Mouse (Mus musculus): ENCODE measurements around the gene Cntnap5c.
"Not testable (repeated sequence)": the region's sequence is repeated elsewhere in the genome, so short reads cannot be mapped to it uniquely, and the experiment has no call there.

Gene Cntnap5c

DNA sequence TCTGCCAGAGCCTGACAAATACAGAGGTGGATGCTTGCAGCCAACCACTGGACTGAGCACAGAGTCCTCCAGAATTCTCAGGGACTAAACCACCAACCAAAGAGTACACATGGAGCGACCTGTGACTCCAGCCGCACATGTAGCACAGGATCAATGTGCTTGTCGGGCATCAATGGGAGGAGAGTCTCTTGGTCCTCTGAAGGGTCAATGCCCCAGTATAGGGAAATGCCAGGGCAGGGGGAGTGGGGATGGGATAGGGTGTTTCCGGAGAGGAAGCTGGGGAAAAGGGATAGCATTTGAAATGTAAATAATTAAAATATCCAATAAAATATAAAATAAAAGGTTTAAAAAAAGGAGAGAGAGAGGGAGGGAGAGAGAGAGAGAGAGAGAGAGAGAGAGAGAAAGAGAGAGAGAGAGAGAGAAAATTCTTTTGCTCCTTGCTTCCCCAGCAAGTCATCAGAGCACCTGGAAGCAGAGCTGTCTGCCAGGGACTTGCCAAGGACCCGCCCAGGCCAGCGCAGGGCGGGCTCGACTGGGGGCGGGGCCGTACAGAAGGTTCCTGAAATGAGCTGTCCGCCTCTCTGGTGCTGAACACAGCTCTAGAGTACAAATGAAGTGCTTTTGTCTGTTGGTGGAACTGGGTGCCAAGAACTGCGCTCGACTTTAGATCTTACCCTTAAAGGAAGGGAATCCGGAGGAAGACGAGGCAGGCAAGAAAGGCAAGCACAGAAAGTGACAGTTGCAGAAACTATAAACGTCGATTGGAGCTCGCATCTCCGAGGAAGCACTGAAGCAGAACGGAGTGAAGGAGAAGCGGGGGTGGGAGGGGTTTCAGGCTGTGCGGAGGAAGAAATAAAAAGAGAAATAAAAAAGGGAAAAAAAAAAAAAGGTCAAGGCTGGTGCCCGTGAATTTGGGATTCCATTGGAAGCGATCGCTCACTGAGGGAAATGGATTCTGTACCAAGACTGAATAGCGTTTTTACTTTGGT, at the start of gene Cntnap5c:
Cntnap5c (plus strand) TSS at position 949 of the 989 bp plus-strand sequence.
- DNase-seq (ENCODE audit: extremely low read depth, low read depth): no peak

DNA sequence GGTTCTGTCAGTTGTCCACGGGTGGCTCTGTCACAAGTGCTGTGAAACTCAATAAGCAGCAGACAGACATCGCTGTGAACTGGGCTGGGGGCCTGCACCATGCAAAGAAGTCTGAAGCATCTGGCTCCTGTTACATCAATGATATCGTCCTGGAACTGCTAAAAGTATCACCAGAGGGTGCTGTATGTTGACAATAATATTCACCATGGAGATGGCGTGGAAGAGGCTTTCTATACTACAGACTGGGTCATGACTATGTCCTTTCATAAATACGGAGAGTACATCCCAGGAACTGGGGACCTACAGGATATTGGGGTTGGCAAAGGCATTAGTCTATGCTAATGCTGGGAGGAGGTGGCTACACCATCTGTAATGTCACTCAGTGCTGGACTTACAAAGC, 27.3 kb upstream of the Cntnap5c start, which contains the start of gene Gm21834:
Gm21834 (minus strand) TSS at position 101 of the 400 bp plus-strand sequence.
- DNase-seq (ENCODE audit: extremely low read depth, low read depth): no peak

DNA sequence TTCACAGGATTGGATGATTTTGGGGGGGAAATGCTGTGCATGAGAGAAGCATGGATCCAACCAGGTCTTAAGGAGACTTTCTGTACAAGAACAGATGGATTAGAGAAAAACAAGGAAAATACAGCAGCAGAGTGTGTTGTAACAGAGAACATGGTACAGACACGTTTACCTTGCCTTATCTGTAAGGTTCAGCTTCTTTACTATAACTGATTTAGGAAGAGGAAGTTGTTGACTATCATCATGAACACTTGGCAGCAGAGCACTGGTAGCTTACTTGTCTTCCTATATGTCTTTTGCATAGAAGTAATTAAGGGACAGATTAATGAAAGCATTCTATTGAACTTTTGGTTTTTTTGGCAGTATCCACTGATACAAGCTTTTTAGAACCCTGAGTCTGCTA, 11.3 kb upstream of the Cntnap5c start:
- DNase-seq (ENCODE audit: extremely low read depth, low read depth): no peak

DNA sequence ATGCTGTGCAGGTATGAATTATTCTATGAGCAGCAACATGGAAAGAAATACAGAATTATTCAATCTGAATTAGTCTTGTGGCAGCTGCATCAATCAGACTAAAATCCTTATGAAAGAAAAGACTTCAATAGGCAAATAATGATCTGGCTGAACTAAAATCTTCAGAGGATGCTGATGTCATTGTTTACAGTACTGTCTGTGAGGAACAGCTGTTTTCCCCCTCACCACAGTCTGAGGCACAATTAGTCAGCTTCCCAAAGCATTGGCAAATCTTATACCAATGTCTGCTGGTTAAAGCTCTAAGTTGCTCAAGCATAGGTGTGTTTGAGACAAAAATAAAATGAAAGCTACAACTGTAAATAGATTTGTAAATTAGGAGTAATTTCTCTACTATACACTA, 2.1 kb upstream of the Cntnap5c start:
- DNase-seq (ENCODE audit: extremely low read depth, low read depth): no peak

DNA sequence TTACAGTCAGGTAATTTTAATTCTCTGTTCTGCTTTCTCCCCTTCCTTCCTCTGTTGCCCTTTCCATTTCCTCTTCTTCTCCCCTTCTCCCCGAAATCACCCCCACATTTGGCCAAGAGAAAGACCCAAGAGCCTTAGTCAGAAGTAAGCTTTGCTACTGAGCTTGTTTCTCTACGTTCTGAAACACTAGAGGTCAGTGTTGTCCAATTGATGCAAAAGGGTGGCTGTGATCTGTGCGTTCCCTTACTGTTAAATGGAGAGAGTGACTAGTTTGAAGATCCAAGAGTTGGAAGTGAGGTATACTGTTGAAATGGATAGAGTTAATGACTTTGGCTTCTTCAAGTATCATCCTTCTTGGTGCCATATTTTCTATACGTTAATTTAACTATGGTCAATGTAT, 1.5 kb downstream of the Cntnap5c start:
- DNase-seq (ENCODE audit: extremely low read depth, low read depth): no peak

DNA sequence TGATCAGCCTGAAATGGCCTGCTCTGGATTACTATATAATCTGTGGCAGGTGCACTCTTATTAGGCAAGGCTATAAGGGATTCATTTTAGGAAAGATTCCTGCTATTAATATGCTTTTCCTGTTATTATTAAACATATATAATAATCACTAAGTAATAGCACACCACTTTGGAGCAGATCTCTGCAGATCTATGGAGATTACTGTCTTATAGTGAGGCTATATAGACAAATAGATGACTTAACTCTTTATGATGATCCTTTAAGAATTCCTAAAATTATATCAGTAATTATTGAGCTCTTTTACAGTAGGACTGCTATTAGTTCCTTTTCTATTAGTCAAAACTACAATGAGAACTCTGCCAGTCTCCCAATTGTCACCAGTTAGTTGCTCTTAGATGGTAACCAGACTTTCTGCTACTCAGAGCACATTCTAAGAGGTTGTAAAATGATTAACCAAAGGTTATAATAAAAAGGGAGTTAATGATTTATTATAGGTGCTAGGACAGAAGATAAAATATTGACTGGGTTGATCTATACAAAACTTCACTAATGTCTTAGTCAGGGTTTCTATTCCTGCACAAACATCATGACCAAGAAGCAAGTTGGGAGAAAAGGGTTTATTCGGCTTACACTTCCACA, 18.9 kb downstream of the Cntnap5c start:
- DNase-seq (ENCODE audit: extremely low read depth, low read depth): no peak

DNA sequence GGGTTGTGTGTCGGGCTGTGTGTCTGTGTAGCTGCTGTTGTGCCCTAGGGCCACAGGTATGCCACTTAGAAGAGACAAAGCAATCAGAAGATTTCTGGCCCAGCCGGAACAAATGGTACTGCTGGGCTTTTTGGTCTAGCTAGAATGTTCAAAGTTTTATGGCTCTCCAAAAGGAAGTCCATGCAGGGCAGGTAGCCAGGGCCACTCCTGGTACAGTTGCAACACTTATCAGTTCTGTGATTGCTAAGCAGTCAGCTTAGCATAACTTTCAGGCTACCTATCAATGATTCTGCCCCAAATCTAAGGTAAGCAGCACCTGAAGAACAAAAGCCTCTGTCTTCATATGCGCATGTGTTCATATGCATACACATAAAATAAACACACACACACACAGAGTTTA, 26.0 kb downstream of the Cntnap5c start:
- DNase-seq (ENCODE audit: extremely low read depth, low read depth): no peak

DNA sequence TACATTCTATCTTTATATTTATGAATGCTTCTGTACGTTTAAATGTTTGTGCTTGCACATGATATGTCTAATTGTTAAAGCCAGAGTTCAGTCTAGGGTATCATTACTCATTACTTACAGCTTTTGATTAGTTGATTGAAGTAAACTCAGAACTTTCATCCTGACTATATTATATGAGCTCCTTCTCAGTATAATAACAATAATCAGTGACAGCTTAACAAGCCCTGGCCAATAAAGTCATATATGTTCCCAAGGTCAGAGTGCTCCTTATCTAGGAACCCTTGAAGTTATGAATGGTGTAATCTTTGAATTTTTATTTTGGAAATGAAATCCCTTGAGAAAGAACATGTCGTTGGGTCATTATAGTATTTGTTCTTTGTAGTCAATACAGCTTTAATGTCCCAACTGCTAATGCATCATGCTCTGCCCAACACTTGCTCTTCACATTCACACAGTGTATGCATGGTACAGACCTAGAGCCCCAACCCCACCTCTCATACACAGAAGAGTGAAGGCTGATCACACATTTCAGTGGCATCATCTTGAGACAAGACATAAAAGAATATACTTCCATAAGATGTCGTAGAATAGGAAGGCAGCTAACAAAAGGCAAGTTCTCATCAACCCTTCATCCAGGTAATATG, 27.4 kb downstream of the Cntnap5c start:
- no peak for DNase-seq (ENCODE audit: extremely low read depth, low read depth)

DNA sequence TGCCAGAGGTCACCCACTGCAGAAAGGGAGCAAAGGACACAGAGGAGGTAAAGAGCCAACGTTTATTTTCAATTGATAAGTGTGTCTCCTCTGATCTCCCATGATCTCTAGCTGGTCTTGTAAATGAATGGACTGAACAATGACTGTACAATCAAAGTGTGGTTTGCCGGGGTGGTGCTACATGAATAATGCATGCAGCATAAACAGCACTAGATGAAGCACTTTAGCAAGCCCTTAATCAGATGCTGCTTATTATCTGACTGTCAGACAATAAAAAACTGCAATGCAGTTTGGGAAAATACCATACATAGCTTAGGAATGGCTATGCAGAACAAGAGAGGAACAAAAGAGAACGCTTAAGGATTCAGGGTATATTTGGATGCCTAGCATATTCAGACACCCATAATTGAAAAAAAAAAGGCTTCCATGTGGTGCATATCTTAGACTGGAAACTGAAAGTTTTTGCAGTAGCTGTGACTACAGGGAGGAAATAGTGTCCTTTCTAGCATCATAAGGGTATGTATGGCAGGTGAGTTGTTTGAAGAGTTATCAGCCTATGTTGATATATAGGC, 30.1 kb downstream of the Cntnap5c start:
- DNase-seq (ENCODE audit: extremely low read depth, low read depth): no peak

DNA sequence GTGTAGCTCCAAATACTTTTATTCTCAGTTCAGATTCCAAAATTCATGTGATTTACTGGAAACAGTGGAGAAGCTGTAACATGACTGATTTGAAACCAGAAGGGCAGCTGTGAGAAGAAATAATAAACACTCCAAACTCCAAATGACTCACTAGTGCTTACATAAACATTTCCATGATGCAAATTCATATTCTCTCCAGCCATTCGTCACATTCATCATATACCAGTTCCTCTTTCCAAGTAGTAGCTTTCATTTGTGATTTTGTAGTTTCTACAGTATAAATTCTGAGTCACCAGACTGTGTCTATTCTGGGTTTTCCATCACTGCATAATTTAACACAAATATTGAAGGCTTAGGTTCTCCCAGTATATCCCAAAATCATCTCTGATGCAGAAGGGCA, 31.8 kb downstream of the Cntnap5c start:
- no peak for DNase-seq (ENCODE audit: extremely low read depth, low read depth)

DNA sequence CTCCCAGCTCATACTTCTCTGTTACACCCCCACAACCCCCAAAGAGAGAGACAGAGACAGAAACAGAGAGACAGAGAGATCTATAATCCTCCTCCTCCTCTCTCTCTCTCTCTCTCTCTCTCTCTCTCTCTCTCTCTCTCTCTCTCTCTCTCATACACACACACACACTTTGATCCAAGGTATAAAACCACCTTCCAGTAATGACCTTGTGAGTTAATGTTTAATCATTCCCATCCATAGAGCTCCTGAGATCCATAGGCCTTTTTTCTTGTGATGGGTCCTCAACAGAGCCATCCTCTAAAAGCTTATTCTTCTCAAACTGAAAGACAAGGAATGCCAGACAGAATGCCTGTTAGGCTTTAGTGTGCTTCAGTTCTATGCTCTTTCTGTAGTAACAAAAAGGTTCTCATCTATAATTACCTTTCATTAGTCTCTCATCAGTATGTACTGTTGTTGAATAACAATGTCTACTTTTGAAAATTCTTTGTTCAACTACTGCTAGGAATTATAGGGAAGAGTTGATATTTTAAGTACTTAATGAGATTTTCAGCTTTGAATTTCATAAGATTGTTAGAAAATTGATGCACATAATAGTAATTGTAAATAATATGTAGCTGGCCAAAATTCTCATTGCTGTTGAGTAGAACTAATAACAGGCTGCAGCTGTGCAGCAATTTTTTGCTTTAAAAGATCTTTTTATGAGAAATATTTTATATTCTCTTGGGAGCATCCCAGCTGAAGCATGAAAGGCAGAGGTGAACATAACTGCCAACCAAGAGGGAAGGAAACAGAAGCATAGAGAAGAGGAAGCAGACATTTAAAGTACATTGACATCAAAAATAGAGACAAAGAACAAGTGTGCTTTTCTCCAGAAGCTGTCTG, 68.0 kb downstream of the Cntnap5c start:
- no peak for DNase-seq (ENCODE audit: extremely low read depth, low read depth)

DNA sequence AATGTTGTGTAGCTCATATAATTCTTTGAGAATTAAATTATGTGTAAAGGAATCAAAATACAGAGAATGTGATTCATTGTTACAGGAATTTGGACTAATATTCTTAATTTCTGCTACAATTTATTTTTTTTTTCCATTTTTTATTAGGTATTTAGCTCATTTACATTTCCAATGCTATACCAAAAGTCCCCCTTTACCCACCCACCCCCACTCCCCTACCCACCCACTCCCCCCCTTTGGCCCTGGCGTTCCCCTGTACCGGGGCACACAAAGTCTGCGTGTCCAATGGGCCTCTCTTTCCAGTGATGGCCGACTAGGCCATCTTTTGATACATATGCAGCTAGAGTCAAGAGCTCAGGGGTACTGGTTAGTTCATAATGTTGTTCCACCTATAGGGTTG, 86.4 kb downstream of the Cntnap5c start:
- not testable (repeated sequence) for DNase-seq (ENCODE audit: extremely low read depth, low read depth)

DNA sequence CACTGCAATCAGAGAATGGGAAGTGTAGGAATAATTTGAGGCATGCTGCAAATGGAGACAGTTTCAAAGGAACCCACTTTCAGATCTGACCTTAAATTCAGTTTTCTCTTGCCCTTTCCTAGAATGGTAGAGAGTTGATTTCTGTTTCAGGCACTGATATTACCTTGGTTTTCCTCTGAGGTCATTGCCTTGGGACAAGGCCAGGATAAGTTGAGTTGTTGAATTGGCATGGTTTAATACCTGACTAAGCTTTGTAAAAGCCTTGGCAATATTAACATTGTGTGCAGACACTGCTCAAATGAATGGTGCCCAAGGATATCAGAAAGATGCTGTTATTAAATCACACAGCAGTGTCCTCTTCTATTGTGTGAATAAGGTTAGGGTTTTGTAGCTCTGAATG, 96.6 kb downstream of the Cntnap5c start:
- DNase-seq (ENCODE audit: extremely low read depth, low read depth): no peak

DNA sequence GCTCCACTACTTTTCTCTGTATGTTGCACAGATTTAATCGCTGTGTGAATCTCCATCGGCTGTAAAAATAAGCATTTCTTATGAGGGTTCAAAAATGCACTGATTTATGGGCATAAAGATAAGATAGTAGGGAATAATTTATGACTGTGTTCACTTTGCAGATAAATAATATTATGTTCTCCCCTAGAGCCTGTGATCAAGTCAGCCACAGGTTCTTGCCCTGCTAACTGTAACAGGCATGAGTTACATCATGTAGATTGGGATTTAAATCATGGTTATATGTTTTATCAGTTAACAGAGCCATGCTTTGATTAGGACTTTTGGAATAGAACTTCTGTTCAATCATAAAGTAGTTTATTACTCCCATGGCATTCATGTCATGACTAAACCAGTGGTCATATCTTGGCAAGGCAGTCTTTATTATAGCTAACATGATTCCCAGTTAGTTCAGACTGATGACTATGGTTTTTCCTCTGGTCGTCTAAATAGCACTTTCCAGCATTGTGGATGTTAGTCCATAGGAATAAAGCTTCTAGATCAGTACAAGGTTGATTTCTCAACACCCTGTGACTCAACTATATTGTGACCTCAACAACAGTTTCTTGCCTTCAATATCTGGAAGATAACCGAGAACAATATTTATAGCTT, 118.5 kb downstream of the Cntnap5c start:
- DNase-seq (ENCODE audit: extremely low read depth, low read depth): no peak

DNA sequence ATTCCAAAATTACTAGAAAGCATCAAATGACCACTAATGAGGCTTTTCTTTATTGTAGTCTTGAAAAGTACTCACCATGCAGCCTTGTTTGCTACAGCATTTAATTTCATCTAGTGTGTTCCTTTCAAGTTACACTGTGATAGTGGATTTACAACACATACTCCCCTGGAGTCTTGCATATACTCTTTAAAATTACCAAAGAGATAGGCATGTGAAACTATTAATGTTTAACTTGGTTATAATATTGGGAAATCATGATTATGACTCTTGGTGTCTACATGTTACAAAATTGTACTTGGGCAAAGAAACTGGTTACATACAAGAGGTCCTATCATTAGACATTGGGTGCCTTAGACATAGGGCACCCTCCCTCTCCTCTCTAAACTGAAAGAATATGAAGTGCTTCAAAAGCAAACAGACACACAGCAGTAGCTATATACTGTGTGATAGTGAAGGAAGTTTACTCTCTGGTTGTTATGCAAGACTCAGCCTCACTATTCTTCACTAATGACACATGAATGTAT, 142.5 kb downstream of the Cntnap5c start:
- no peak for DNase-seq (ENCODE audit: extremely low read depth, low read depth)

DNA sequence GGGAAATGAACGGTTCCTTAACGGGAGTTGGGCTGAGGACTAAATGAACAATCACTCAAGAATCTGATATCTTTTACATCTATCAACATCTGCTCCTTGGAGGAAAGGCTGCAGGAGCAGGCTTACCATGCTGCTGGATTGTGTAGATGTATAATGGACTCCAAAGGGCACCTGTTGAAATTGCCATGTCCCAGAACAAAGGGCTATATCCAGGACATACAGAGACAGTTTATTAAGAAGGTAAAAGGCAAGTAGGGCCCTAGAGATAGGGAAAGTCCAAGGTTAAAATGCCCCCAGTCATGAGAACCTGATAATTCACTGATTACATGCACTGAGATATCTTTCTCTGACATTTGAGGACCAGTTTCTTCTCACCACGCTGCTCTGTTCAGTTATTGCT, 214.9 kb downstream of the Cntnap5c start:
- DNase-seq (ENCODE audit: extremely low read depth, low read depth): no peak

DNA sequence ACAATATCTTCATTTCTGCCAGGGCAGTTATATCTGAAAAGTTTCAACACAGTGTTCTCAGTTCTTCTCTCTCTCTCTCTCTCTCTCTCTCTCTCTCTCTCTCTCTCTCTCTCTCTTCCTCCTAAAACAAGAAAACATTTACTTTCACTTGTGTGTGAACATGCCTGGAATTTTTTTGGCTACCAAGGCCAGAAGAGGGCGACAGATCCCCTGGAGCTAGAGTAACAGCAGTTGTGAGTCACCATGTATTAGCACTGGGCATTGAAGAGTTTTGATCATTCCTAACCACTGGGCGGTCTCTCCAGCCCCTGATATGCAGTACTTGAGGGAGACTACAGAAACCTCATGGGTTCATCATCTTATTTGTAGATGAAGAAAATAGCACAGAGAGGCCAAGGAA, 219.1 kb downstream of the Cntnap5c start:
- no peak for DNase-seq (ENCODE audit: extremely low read depth, low read depth)

DNA sequence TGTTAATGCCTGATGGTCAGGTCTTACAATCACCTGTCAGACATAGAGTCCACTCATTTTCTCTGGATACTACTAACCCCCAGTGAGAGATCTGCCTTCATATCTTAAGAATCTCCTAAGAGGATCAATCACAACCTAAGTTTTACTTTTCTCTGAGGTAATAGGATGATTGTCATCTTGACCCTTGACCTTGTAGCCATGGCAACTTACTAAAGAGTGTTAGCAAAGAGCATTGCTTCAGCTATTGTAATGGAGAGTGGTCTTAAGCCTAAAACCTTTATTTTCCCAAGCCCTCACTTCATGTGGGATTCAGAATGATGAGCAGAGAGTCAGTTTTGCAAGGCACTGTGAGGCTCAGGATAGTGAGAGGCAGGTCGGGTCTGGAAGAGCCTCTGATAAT, 227.1 kb downstream of the Cntnap5c start:
- DNase-seq (ENCODE audit: extremely low read depth, low read depth): no peak

DNA sequence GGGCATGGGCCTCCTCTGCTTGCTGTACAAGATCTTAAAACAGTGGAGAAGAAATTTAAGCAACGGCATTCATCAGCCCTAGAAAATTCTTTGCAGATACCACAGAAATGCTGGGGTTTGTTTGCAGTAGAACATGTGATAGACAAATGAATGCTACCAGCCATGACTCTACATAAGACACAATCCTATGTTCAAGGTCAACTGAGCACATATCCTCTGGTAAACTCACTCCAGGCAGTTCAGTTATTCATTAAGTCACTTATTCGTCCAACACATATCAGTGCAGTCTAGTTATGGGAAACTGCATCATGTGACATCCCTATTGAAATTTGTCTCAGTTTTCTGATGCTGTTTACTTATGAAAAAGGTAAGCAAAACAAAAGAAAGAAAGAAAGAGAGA, 229.7 kb downstream of the Cntnap5c start:
- no peak for DNase-seq (ENCODE audit: extremely low read depth, low read depth)

DNA sequence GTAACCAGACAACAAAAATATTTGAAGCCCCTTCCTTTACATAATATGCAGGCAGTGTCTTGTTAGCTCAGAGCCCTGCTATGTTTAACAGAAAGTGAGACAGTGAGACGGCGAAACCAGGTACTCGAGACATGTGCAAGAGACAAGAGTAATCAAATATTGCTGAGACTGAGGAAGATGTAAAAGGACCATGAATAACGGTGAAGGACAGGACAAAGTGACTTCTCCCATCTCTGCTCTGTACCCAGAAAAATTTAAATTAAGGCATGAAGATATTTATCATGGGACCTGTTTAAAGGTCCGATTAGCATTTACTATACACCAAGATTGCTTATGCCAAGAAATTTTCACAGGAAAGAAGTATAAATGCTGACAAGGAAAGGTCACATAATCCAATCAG, 233.5 kb downstream of the Cntnap5c start:
- DNase-seq (ENCODE audit: extremely low read depth, low read depth): no peak

Measured in MEL-GATA-1-ER (cell line).